Mouse (Mus musculus) C2C12 (cell line): Measurements from ENCODE around the gene Prune1.

Experiments used
- CEBPB ChIP-seq: IDR thresholded peaks from one replicate; pipeline ENCODE4 v1.6.1; 2011; ENCODE audit warnings: low read depth, mild to moderate bottlenecking, control low read depth, moderate library complexity
- CTCF ChIP-seq: IDR thresholded peaks from one replicate; pipeline ENCODE4 v1.5.1; 2011; ENCODE audit not compliant: control insufficient read depth, insufficient read depth, insufficient read length
- MAX ChIP-seq: IDR thresholded peaks from one replicate; pipeline ENCODE4 v1.6.1; 2011; ENCODE audit warnings: mild to moderate bottlenecking, control low read depth
- MYOD1 ChIP-seq: IDR thresholded peaks from one replicate; pipeline ENCODE4 v1.6.1; 2011; ENCODE audit warnings: low read depth; ENCODE audit not compliant: control insufficient read depth, insufficient read length
- MYOG ChIP-seq: IDR thresholded peaks from one replicate; pipeline ENCODE4 v1.6.1; 2011; ENCODE audit not compliant: control insufficient read depth, insufficient read length; ENCODE audit errors: extremely low read depth
- USF1 ChIP-seq: IDR thresholded peaks from one replicate; pipeline ENCODE4 v1.6.1; 2011; ENCODE audit warnings: low read depth, mild to moderate bottlenecking, control low read depth, moderate library complexity

- TF ChIP-seq MAX (no peak), CEBPB (peak; percentile 67), CTCF (no peak), USF1 (no peak), MYOG (no peak), MYOD1 (peak; percentile 90)
Measured at GRCm38 (mm10) chr3:95293537-95293936, 11.7 kb upstream of the Prune1 start.
